Mouse (Mus musculus) mouse embryonic stem cell (cell line): ENCODE measurements around the gene Anxa6.

Source experiments
- in situ Hi-C, 2 experiments: fragments of 300-500 bp; cut with MboI; formaldehyde crosslinking; loops; 1 replicate in 1 of 2; 3 replicates in 1 of 2; pipeline ENCODE4 v1.14.3; 2019 to 2020; ENCODE audit warnings: low sequenced_read_pairs in 2 of 2, low pct_unique_long_range_greater_than_20kb in 1 of 2, mixed read lengths in 1 of 2; ENCODE audit not compliant: unreplicated experiment in 1 of 2

Anxa6 gene

GRCm38 (mm10) chr11:54953993-54954446 lies 79.2 kb downstream of the Anxa6 start:
- in situ Hi-C loops = no loop called here

GRCm38 (mm10) chr11:54952651-54953050 lies 80.6 kb downstream of the Anxa6 start:
- in situ Hi-C loops = no loop called here

- in situ Hi-C loops = no loop called here
Measured at GRCm38 (mm10) chr11:54950684-54951083, 82.6 kb downstream of the Anxa6 start.

GRCm38 (mm10) chr11:54949717-54950116 lies 83.5 kb downstream of the Anxa6 start:
- in situ Hi-C loops = no loop called here

GRCm38 (mm10) chr11:54944702-54945101 lies 88.5 kb downstream of the Anxa6 start:
- in situ Hi-C loops = no loop called here

- in situ Hi-C loops = no loop called here
Measured at GRCm38 (mm10) chr11:54940056-54940455, 93.2 kb downstream of the Anxa6 start.

GRCm38 (mm10) chr11:54939501-54939900 lies 93.7 kb downstream of the Anxa6 start:
- in situ Hi-C loops = no loop called here

GRCm38 (mm10) chr11:54936771-54937140 lies 96.5 kb downstream of the Anxa6 start:
- in situ Hi-C loops = no loop called here

- in situ Hi-C loops = no loop called here
Measured at GRCm38 (mm10) chr11:54936035-54936770, 97.0 kb downstream of the Anxa6 start.

GRCm38 (mm10) chr11:54934198-54934597 lies 99.0 kb downstream of the Anxa6 start:
- in situ Hi-C loops = loop anchor here (5.0 kb wide), 2 partner anchors 43 to 48 kb away; no protein-coding TSS in a partner anchor

GRCm38 (mm10) chr11:54932540-54932939 lies 100.7 kb downstream of the Anxa6 start:
- in situ Hi-C loops = loop anchor here (5.0 kb wide), 2 partner anchors 45 to 50 kb away; no protein-coding TSS in a partner anchor

GRCm38 (mm10) chr11:54931405-54932093 lies 101.7 kb downstream of the Anxa6 start:
- in situ Hi-C loops = loop anchor here (5.0 kb wide), 2 partner anchors 46 to 51 kb away; no protein-coding TSS in a partner anchor

- in situ Hi-C loops = loop anchor here (5.0 kb wide), 2 partner anchors 47 to 52 kb away; no protein-coding TSS in a partner anchor
Measured at GRCm38 (mm10) chr11:54930318-54930979, 102.8 kb downstream of the Anxa6 start.

- in situ Hi-C loops = loop anchor here (5.0 kb wide), 3 partner anchors 37 to 53 kb away; no protein-coding TSS in a partner anchor
Measured at GRCm38 (mm10) chr11:54929744-54930143, 103.5 kb downstream of the Anxa6 start.

GRCm38 (mm10) chr11:54929290-54929689 lies 104.0 kb downstream of the Anxa6 start:
- in situ Hi-C loops = loop anchor here in 1 of 2 experiments (5.0 kb wide), 1 partner anchor 37 kb away; no protein-coding TSS in a partner anchor
